Mouse (Mus musculus) lung, embryonic 16.5 days (tissue): ENCODE measurements at regions not wholly inside any gene's neighbourhood (a gene's known extent, or its start where the extent isn't known, plus 50 kb on each side); places are given as distances from the start of the nearest gene placed in this dataset.
A peak's percentile ranks its signal among the peaks of the same experiment; 100 is the strongest.

ENCODE experiments used
- ATAC-seq: fragments of 200-750 bp; cut with Nextera tagmentation; 2 replicates; pipeline ENCODE4 v1.8.0; 2017; ENCODE audit warnings: low read depth, mild to moderate bottlenecking, moderate library complexity
- H3K27ac ChIP-seq: fragments of 300-500 bp; sonication (generic); 2 replicates; pipeline ENCODE4 v1.5.1; 2014; ENCODE audit warnings: mild to moderate bottlenecking, control low read depth, low read length
- H3K27me3 ChIP-seq: fragments of 300-500 bp; sonication (generic); 2 replicates; pipeline ENCODE4 v1.6.1; 2014; ENCODE audit warnings: low read depth, low read length, mixed read lengths; ENCODE audit not compliant: control insufficient read depth, insufficient read depth
- H3K36me3 ChIP-seq: fragments of 300-500 bp; sonication (generic); 2 replicates; pipeline ENCODE4 v1.6.1; 2014; ENCODE audit warnings: low read length; ENCODE audit not compliant: control insufficient read depth, insufficient read depth
- H3K4me1 ChIP-seq: fragments of 300-500 bp; sonication (generic); replicated peaks from 2 replicates; pipeline ENCODE4 v1.6.1; 2014; ENCODE audit warnings: low read length, mixed read lengths; ENCODE audit not compliant: control insufficient read depth, insufficient read depth
- H3K4me2 ChIP-seq: fragments of 300-500 bp; sonication (generic); 2 replicates; pipeline ENCODE4 v1.6.1; 2014; ENCODE audit warnings: low read depth, low read length, control low read depth
- H3K4me3 ChIP-seq: fragments of 300-500 bp; sonication (generic); 2 replicates; pipeline ENCODE4 v1.5.1; 2014; ENCODE audit warnings: mild to moderate bottlenecking, low read length, control low read depth
- H3K9ac ChIP-seq: fragments of 300-500 bp; sonication (generic); 2 replicates; pipeline ENCODE4 v1.6.1; 2014; ENCODE audit warnings: low read length, control low read depth
- H3K9me3 ChIP-seq: fragments of 300-500 bp; sonication (generic); 2 replicates; pipeline ENCODE4 v1.6.1; 2016; ENCODE audit warnings: low read length; ENCODE audit not compliant: control insufficient read depth
- WGBS: fragments of 180-500 bp; shearing (Covaris S2); extraction: QIAGEN DNeasy Blood & Tissue Kit; methylation state at CpG from one replicate; pipeline ENCODE4 v1.1.7; 2014; 5-methylcytosine and 5-hydroxymethylcytosine counted together

GRCm38 (mm10) chr4:95450286-95450685 is 107.0 kb upstream of the Fggy start:
- H3K27me3 ChIP-seq = no peaks in the 10 kb centered on the region
- ATAC-seq = no peak
- no peak overlapping the region for H3K4me3 ChIP-seq
- 91% methylated on average over 1 of the region's 1 CpGs for WGBS
- no peaks in the 10 kb centered on the region for H3K36me3 ChIP-seq
- no peaks in the 10 kb centered on the region for H3K4me1 ChIP-seq
- no peaks in the 10 kb centered on the region for H3K9me3 ChIP-seq
- no peak overlapping the region for H3K27ac ChIP-seq
- H3K4me2 ChIP-seq = no peak overlapping the region
- no peak overlapping the region for H3K9ac ChIP-seq

DNA sequence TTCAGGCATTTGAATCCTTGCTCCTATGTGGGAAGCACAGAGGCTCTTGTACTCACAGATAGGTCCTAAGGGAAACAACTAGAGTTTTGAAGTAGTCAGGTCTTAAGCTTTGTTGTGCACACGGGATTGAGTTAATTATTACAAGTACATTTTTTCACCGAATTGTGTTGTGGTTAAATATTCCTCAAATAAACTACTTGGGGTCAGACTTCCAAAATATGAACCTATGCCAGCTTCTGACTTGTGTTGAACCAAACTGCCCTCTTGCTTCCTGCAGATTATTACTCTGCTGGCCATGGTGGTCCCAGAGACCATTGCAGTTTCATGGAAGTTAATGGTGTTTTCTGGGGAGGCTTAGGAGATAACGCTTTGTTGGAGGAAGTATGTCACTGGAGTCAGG is 105.5 kb upstream of the Fggy start:
- no peaks in the 10 kb centered on the region for H3K27me3 ChIP-seq
- H3K9me3 ChIP-seq = no peaks in the 10 kb centered on the region
- H3K9ac ChIP-seq = no peak overlapping the region
- H3K4me1 ChIP-seq = no peaks in the 10 kb centered on the region
- H3K4me3 ChIP-seq = no peak overlapping the region
- WGBS = 63% methylated on average over 3 of the region's 3 CpGs
- ATAC-seq = no peak
- no peak overlapping the region for H3K27ac ChIP-seq
- H3K4me2 ChIP-seq = no peak overlapping the region
- no peaks in the 10 kb centered on the region for H3K36me3 ChIP-seq

DNA sequence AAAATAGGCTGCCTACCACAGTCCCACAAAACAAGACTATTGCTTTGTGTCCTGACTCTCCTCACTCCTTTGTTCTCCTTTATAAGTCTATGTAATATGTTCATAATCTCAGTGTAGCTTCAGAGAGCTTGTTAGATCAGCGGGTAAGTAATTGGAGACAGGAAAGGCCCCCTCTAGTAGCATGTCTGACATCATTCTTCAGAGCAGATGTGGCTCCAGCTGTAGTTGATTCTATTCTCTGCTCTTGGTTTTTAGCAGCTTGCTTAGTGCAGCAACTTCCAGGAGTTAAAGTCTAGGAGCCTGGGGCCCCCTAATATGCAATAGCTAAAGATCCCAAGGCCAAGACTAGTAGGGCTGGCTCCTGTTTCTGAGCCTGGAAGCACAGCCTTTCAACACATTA is 101.0 kb upstream of the Fggy start:
- Histone ChIP-seq H3K9me3 (no peaks in the 10 kb centered on the region), H3K36me3 (no peaks in the 10 kb centered on the region), H3K4me2 (no peak overlapping the region), H3K27me3 (no peaks in the 10 kb centered on the region), H3K4me3 (no peak overlapping the region), H3K9ac (no peak overlapping the region), H3K4me1 (no peaks in the 10 kb centered on the region), H3K27ac (no peak overlapping the region)
- ATAC-seq = no peak
- 52% methylated on average over 1 of the region's 1 CpGs for WGBS

DNA sequence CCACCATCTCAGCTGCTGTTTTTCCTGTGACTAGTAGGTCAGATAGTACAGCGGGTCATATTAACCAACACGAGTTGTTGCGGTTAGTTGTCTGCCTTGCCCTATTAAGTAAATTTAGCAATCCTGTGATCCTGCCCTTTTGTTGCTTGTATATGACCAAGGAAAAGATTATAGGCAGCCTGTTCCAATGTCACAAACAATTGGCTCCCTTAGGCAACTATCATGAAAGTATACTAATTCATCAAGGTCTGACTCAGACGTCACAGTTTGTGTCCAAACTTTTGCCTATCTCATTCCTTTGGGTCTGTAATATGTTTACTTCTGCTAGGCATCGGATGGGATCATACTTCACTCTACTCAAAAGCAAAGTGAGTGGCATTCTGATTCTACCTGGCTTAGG is 100.4 kb upstream of the Fggy start:
- H3K9me3 ChIP-seq = no peaks in the 10 kb centered on the region
- no peak overlapping the region for H3K27ac ChIP-seq
- no peak overlapping the region for H3K4me2 ChIP-seq
- no peak overlapping the region for H3K4me3 ChIP-seq
- no peaks in the 10 kb centered on the region for H3K27me3 ChIP-seq
- ATAC-seq = no peak
- no peak overlapping the region for H3K9ac ChIP-seq
- H3K4me1 ChIP-seq = no peaks in the 10 kb centered on the region
- 76% methylated on average over 5 of the region's 5 CpGs for WGBS
- no peaks in the 10 kb centered on the region for H3K36me3 ChIP-seq

GRCm38 (mm10) chr4:95462476-95462875 is 94.8 kb upstream of the Fggy start:
- no peaks in the 10 kb centered on the region for H3K27me3 ChIP-seq
- no peak overlapping the region for H3K4me2 ChIP-seq
- 0 out of 2 replicates have a peak, but pooled peaks cover 2% of the 10 kb centered on the region for H3K4me1 ChIP-seq
- 70% methylated on average over 3 of the region's 3 CpGs for WGBS
- H3K9ac ChIP-seq = no peak overlapping the region
- H3K36me3 ChIP-seq = no peaks in the 10 kb centered on the region
- no peaks in the 10 kb centered on the region for H3K9me3 ChIP-seq
- no peak for ATAC-seq
- H3K4me3 ChIP-seq = no peak overlapping the region
- no peak overlapping the region for H3K27ac ChIP-seq

GRCm38 (mm10) chr4:95463082-95463825 is 94.1 kb upstream of the Fggy start:
- H3K4me1 ChIP-seq = 0 out of 2 replicates have a peak, but pooled peaks cover 2% of the 10 kb centered on the region
- H3K27ac ChIP-seq = no peak overlapping the region
- 73% methylated on average over 8 of the region's 8 CpGs for WGBS
- no peaks in the 10 kb centered on the region for H3K27me3 ChIP-seq
- no peaks in the 10 kb centered on the region for H3K9me3 ChIP-seq
- H3K4me2 ChIP-seq = no peak overlapping the region
- H3K36me3 ChIP-seq = no peaks in the 10 kb centered on the region
- no peak for ATAC-seq
- no peak overlapping the region for H3K4me3 ChIP-seq
- no peak overlapping the region for H3K9ac ChIP-seq

GRCm38 (mm10) chr4:95466647-95467046 is 90.7 kb upstream of the Fggy start:
- ATAC-seq = peak; percentile 88
- peak overlapping the region; percentile 41; the same call in 1 of the 2 replicates for H3K27ac ChIP-seq
- no peak overlapping the region for H3K9ac ChIP-seq
- H3K9me3 ChIP-seq = no peaks in the 10 kb centered on the region; the same call in 1 of the 2 replicates
- no peaks in the 10 kb centered on the region for H3K27me3 ChIP-seq
- no peak overlapping the region for H3K4me2 ChIP-seq
- H3K36me3 ChIP-seq = no peaks in the 10 kb centered on the region
- H3K4me3 ChIP-seq = no peak overlapping the region
- H3K4me1 ChIP-seq = 0 out of 2 replicates have a peak, but pooled peaks cover 2% of the 10 kb centered on the region
- WGBS = 21% methylated on average over 2 of the region's 2 CpGs

- Histone ChIP-seq H3K36me3 (no peaks in the 10 kb centered on the region), H3K4me2 (no peak overlapping the region), H3K4me3 (no peak overlapping the region), H3K9me3 (no peaks in the 10 kb centered on the region; the same call in 1 of the 2 replicates), H3K4me1 (0 out of 2 replicates have a peak, but pooled peaks cover 2% of the 10 kb centered on the region), H3K9ac (no peak overlapping the region), H3K27ac (peak overlapping the region; percentile 62), H3K27me3 (no peaks in the 10 kb centered on the region)
- WGBS = 69% methylated on average over 2 of the region's 2 CpGs
- no peak for ATAC-seq
Measured at GRCm38 (mm10) chr4:95467526-95467925, 89.8 kb upstream of the Fggy start.

DNA sequence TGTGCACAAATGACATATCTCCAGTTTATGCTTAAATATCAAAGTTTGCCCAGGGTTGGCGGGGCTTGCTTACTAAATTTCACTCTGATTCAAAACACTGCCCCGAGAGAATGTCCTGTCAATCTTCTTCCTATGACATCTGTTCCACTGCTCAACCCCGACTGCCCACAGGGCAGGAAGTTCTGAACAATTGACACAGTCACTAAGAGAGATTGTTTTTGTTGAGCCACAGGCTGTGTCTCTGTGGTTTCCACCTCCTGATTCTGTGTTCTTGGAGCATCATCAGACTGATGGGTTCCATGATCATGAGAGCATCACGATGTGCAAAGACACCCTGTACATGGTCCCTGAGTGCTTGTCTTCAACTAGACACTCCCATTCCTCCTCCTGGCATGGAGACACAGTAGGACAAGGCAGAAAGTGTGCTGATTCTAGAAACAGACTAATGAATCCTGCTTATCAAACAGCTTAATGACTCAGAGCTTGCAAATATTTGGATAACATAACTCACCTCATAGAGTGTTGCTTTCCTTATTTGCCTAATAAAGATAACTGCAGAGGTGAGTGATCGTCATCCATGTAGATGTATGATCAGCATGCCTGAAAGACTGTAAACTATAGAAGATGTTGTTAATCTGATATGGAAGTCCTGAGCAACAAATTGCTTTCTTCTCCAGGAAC is 82.4 kb upstream of the Fggy start:
- Histone ChIP-seq H3K4me3 (no peak overlapping the region), H3K27me3 (no peaks in the 10 kb centered on the region), H3K36me3 (no peaks in the 10 kb centered on the region), H3K4me2 (no peak overlapping the region), H3K9ac (no peak overlapping the region), H3K27ac (no peak overlapping the region; the same call in 1 of the 2 replicates), H3K4me1 (peaks cover 7% of the 10 kb centered on the region; the same call in 1 of the 2 replicates), H3K9me3 (no peaks in the 10 kb centered on the region; the same call in 1 of the 2 replicates)
- peak; percentile 45; the same call in 1 of the 2 replicates for ATAC-seq
- 60% methylated on average over 5 of the region's 5 CpGs for WGBS
